Comparison of ENCODE assay signal across 38 mouse cellular contexts in the genomic region with DNA sequence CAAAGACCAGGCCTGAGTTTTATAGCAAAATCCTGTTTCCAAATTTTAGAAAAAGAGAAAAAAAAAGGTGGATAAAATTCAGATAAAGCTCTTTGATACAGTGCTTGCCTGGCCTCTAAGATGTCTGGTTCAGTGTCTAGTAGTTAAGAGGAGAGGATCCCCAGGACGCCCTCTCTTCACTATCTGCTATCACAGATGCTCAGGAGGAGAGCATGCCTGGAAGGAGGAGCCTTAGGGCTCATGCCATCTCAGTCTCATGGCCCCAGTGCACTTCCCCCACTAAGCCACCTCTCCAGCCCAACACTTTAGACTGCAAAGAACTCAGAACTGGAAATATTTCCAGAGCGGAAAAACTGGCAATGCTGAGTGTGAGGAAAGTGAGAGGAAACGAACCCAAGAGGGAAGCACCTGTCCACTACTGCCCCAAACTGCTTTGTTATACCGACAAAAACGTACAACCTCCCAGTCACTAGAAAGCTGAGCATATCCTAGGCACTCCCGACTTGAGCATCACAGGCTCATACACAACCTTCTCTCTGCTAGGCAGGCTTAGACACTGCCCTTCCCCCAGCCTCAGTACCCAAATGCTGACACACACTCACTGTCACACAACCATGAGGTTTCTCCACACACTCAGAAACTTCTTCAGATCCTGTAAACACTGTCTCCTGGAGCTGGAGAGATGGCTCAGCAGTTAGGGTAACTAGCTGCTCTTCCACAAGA. TPM values are rescaled to one million over a fixed set of nuclear protein-coding genes. Genes with fewer than 3 reads are reported as not detected.
DNase-seq lines count a peak whose midpoint lies in the region; ATAC-seq and TF ChIP-seq lines count a peak whose summit lies in the region.
"Had no signal": no experiment of that assay in that cellular context is flagged by ENCODE, and none has a peak within 500 bp of the region (broad histone marks: within the 10 kb centered on the region; RNA-seq: fewer than 3 reads in every experiment).

No protein-coding gene starts in this region.

- no peaks in the 10 kb centered on the region for H3K9me3 ChIP-seq in intestine, embryonic 16.5 days (ENCODE audit: control insufficient read depth, low read length)
- H3K9me3 ChIP-seq in intestine, postnatal 0 days (ENCODE audit: control insufficient read depth): no peaks in the 10 kb centered on the region
- no peaks in the 10 kb centered on the region for H3K9me3 ChIP-seq in liver, embryonic 13.5 days (replicated peaks)
- H3K9me3 ChIP-seq: embryonic facial prominence, embryonic 15.5 days; heart, embryonic 10.5 days; hindbrain, embryonic 12.5 days; intestine, embryonic 15.5 days had no signal

- H3K4me3 ChIP-seq in intestine, embryonic 16.5 days (ENCODE audit: low read length): no peak overlapping the region
- H3K4me3 ChIP-seq in intestine, postnatal 0 days (ENCODE audit: low read depth, low read length): no peak overlapping the region
- H3K4me3 ChIP-seq in liver, embryonic 13.5 days (replicated peaks): no peak overlapping the region
- H3K4me3 ChIP-seq: embryonic facial prominence, embryonic 15.5 days; heart, embryonic 10.5 days; hindbrain, embryonic 12.5 days; intestine, embryonic 15.5 days; layer of hippocampus, adult 2 months had no signal

- no peak overlapping the region for H3K4me2 ChIP-seq in intestine, embryonic 16.5 days (ENCODE audit: low read depth, low read length)
- H3K4me2 ChIP-seq in intestine, postnatal 0 days (replicated peaks; ENCODE audit: low read depth): no peak overlapping the region
- H3K4me2 ChIP-seq in liver, embryonic 13.5 days: peak overlapping the region; percentile 17
- H3K4me2 ChIP-seq: embryonic facial prominence, embryonic 15.5 days; hindbrain, embryonic 12.5 days; intestine, embryonic 15.5 days had no signal

- H3K36me3 ChIP-seq in intestine, embryonic 16.5 days (ENCODE audit: control insufficient read depth, insufficient read depth, low read length): 0 out of 2 replicates have a peak, but pooled peaks cover 8% of the 10 kb centered on the region
- H3K36me3 ChIP-seq in intestine, postnatal 0 days (ENCODE audit: control insufficient read depth, insufficient read depth): peaks cover 66% of the 10 kb centered on the region
- H3K36me3 ChIP-seq in liver, embryonic 13.5 days: peaks cover 98% of the 10 kb centered on the region

- no peak overlapping the region for H3K9ac ChIP-seq in intestine, embryonic 16.5 days (ENCODE audit: low read depth, low read length)
- H3K9ac ChIP-seq in intestine, postnatal 0 days (ENCODE audit: low read depth, low read length): no peak overlapping the region
- peak overlapping the region; percentile 50; the same call in 1 of the 2 replicates for H3K9ac ChIP-seq in liver, embryonic 13.5 days
- H3K9ac ChIP-seq: embryonic facial prominence, embryonic 15.5 days; hindbrain, embryonic 12.5 days; intestine, embryonic 15.5 days had no signal

- WGBS in intestine, embryonic 16.5 days: 90% methylated on average over 6 of the region's 6 CpGs
- 91% methylated on average over 6 of the region's 6 CpGs for WGBS in intestine, postnatal 0 days
- 58% methylated on average over 6 of the region's 6 CpGs for WGBS in liver, embryonic 13.5 days (ENCODE audit: insufficient replicate concordance)

- intact Hi-C loops in left cerebral cortex, postnatal 10 days (cut with DNase I): loop anchor here (5.0 kb wide), 1 partner anchor 137 kb away; no protein-coding TSS in a partner anchor

- no peak overlapping the region for H3K27ac ChIP-seq in intestine, embryonic 16.5 days (ENCODE audit: low read length)
- H3K27ac ChIP-seq in intestine, postnatal 0 days (ENCODE audit: low read depth, low read length): no peak overlapping the region
- H3K27ac ChIP-seq in liver, embryonic 13.5 days: peak overlapping the region; percentile 92
- H3K27ac ChIP-seq: embryonic facial prominence, embryonic 15.5 days; heart, embryonic 10.5 days; hindbrain, embryonic 12.5 days; hindbrain, postnatal 0 days; intestine, embryonic 15.5 days; layer of hippocampus, adult 2 months had no signal

- H3K27me3 ChIP-seq in intestine, embryonic 16.5 days (replicated peaks; ENCODE audit: control insufficient read depth, insufficient read depth, low read length): no peaks in the 10 kb centered on the region
- no peaks in the 10 kb centered on the region for H3K27me3 ChIP-seq in intestine, postnatal 0 days (replicated peaks; ENCODE audit: control insufficient read depth, insufficient read depth, low read length)
- no peaks in the 10 kb centered on the region for H3K27me3 ChIP-seq in liver, embryonic 13.5 days
- H3K27me3 ChIP-seq: CH12.LX; embryonic facial prominence, embryonic 15.5 days; hindbrain, embryonic 12.5 days; intestine, embryonic 15.5 days; Patski had no signal

- ATAC-seq in intestine, embryonic 16.5 days: peak; percentile 40; the same call in 1 of the 2 replicates
- no peak for ATAC-seq in intestine, postnatal 0 days
- peak; percentile 96 for ATAC-seq in erythroblast, adult 5-6 weeks (replicated peaks; ENCODE audit: low FRiP score, poor library complexity, severe bottlenecking)
- peak; percentile 99 for ATAC-seq in liver, embryonic 13.5 days (ENCODE audit: low read depth)
- peak; percentile 88 for ATAC-seq in megakaryocyte progenitor cell, adult 5-6 weeks (replicated peaks; ENCODE audit: poor library complexity)
- ATAC-seq: forebrain, embryonic 14.5 days; hindbrain, postnatal 0 days; intestine, embryonic 15.5 days; midbrain, embryonic 16.5 days; Patski had no signal

- no peak for TF ChIP-seq CTCF in intestine, postnatal 0 days (IDR thresholded peaks at IDR 0.05; ENCODE audit: low read depth)

- no peaks in the 10 kb centered on the region for H3K4me1 ChIP-seq in intestine, embryonic 16.5 days (ENCODE audit: control insufficient read depth, insufficient read depth, low read length)
- no peaks in the 10 kb centered on the region for H3K4me1 ChIP-seq in intestine, postnatal 0 days (replicated peaks; ENCODE audit: control insufficient read depth, insufficient read depth, low read length)
- peaks cover 40% of the 10 kb centered on the region for H3K4me1 ChIP-seq in liver, embryonic 13.5 days (replicated peaks)
- H3K4me1 ChIP-seq: embryonic facial prominence, embryonic 15.5 days; heart, embryonic 10.5 days; hindbrain, embryonic 12.5 days; intestine, embryonic 15.5 days had no signal

- peak; percentile 62 for DNase-seq in liver, embryonic 13.5 days
- no peak for DNase-seq in left cerebral cortex, postnatal 10 days (ENCODE audit: extremely low spot score in 1 of 2, low spot score in 2 of 2)
- no peak for DNase-seq in left cerebral cortex, adult 9 months (ENCODE audit: low spot score in 2 of 2)
- no peak for DNase-seq in layer of hippocampus, adult 11-12 months (ENCODE audit: low spot score)
- DNase-seq: adrenal gland, postnatal 10 days; cerebellum, adult 11-12 months; cerebellum, adult 9-11 months; gastrocnemius, postnatal 25 days; heart, adult 11 months; heart, postnatal 36 days; lung, postnatal 4 days; thymus, adult 18-20 months; thymus, postnatal 25 days had no signal

RNA-seq across cellular contexts. Expression of a gene that starts 19.5 kb away (rescaled TPM):
- 0.11 and 0.18 TPM in 2 replicates for polyA plus RNA-seq in intestine, embryonic 16.5 days (2015; fragmentation: Nextera tagmentation; extraction: Ambion mirVana)
- 0.09 and 0.35 TPM in 2 replicates for polyA plus RNA-seq in intestine, postnatal 0 days (2015; fragmentation: Nextera tagmentation; extraction: Ambion mirVana)
- not detected in 2 replicates for total RNA-seq in erythroblast, adult 5-6 weeks (2015; ENCODE audit: low replicate concordance)
- total RNA-seq in erythroblast, adult 5-6 weeks (2017; ENCODE audit: low replicate concordance): 1.6 TPM in 1 of 2 replicates, not detected in the other
- not detected in 2 replicates for polyA plus RNA-seq in liver, embryonic 13.5 days (2015; fragmentation: Nextera tagmentation; extraction: Ambion mirVana)
- total RNA-seq in megakaryocyte progenitor cell, adult 5-6 weeks (2015): not detected in 2 replicates
- total RNA-seq in megakaryocyte progenitor cell, adult 5-6 weeks (2017): not detected in 2 replicates
- total RNA-seq in left cerebral cortex, postnatal 10 days (2021): not detected
- total RNA-seq: CH12.LX; ES-E14; gastrocnemius, adult 18-20 months; gastrocnemius, postnatal 25 days; heart, postnatal 36 days; layer of hippocampus, adult 2 months; layer of hippocampus, postnatal 25 days; left cerebral cortex, adult 8-10 months; liver, adult 2 months had no signal
- polyA plus RNA-seq: C2C12; cortical plate, adult 2 months; embryonic facial prominence, embryonic 15.5 days; forebrain, embryonic 14.5 days; frontal cortex, adult 2 months; hindbrain, embryonic 12.5 days; intestine, embryonic 15.5 days; kidney, embryonic 14.5 days; limb, embryonic 11.5 days; liver, adult 2 months; neural tube, embryonic 11.5 days had no signal

RNA-seq across cellular contexts. Expression of a gene that starts 21.0 kb away (rescaled TPM):
- 30.0 and 33.0 TPM in 2 replicates for polyA plus RNA-seq in intestine, embryonic 16.5 days (2015; fragmentation: Nextera tagmentation; extraction: Ambion mirVana)
- 16.0 and 17.1 TPM in 2 replicates for polyA plus RNA-seq in intestine, postnatal 0 days (2015; fragmentation: Nextera tagmentation; extraction: Ambion mirVana)
- 25.4 and 28.0 TPM in 2 replicates for total RNA-seq in erythroblast, adult 5-6 weeks (2015; ENCODE audit: low replicate concordance)
- 27.8 and 34.2 TPM in 2 replicates for total RNA-seq in erythroblast, adult 5-6 weeks (2017; ENCODE audit: low replicate concordance)
- polyA plus RNA-seq in liver, embryonic 13.5 days (2015; fragmentation: Nextera tagmentation; extraction: Ambion mirVana): 52.6 and 60.6 TPM in 2 replicates
- total RNA-seq in megakaryocyte progenitor cell, adult 5-6 weeks (2015): 66.8 and 71.3 TPM in 2 replicates
- total RNA-seq in megakaryocyte progenitor cell, adult 5-6 weeks (2017): 113 and 115 TPM in 2 replicates
- 10 to 100 TPM; 31.8 to 33.6 TPM for total RNA-seq in left cerebral cortex, postnatal 10 days (2021)

RNA-seq across cellular contexts. Expression of a gene that starts 23.2 kb away (rescaled TPM):
- 27.6 and 27.7 TPM in 2 replicates for polyA plus RNA-seq in intestine, embryonic 16.5 days (2015; fragmentation: Nextera tagmentation; extraction: Ambion mirVana)
- 16.0 and 20.0 TPM in 2 replicates for polyA plus RNA-seq in intestine, postnatal 0 days (2015; fragmentation: Nextera tagmentation; extraction: Ambion mirVana)
- total RNA-seq in erythroblast, adult 5-6 weeks (2015; ENCODE audit: low replicate concordance): 9.2 and 11.5 TPM in 2 replicates
- 8.8 and 15.0 TPM in 2 replicates for total RNA-seq in erythroblast, adult 5-6 weeks (2017; ENCODE audit: low replicate concordance)
- 14.5 and 17.7 TPM in 2 replicates for polyA plus RNA-seq in liver, embryonic 13.5 days (2015; fragmentation: Nextera tagmentation; extraction: Ambion mirVana)
- total RNA-seq in megakaryocyte progenitor cell, adult 5-6 weeks (2015): 30.3 and 31.9 TPM in 2 replicates
- 23.0 and 24.7 TPM in 2 replicates for total RNA-seq in megakaryocyte progenitor cell, adult 5-6 weeks (2017)
- 10 to 100 TPM; 12.3 to 13.1 TPM for total RNA-seq in left cerebral cortex, postnatal 10 days (2021)

RNA-seq across cellular contexts. Expression of a gene that starts 31.3 kb away (rescaled TPM):
- 16.4 and 18.0 TPM in 2 replicates for polyA plus RNA-seq in intestine, embryonic 16.5 days (2015; fragmentation: Nextera tagmentation; extraction: Ambion mirVana)
- polyA plus RNA-seq in intestine, postnatal 0 days (2015; fragmentation: Nextera tagmentation; extraction: Ambion mirVana): 12.4 and 14.2 TPM in 2 replicates
- 1.5 TPM in 1 of 2 replicates, not detected in the other for total RNA-seq in erythroblast, adult 5-6 weeks (2015; ENCODE audit: low replicate concordance)
- total RNA-seq in erythroblast, adult 5-6 weeks (2017; ENCODE audit: low replicate concordance): 1.4 TPM in 1 of 2 replicates, not detected in the other
- polyA plus RNA-seq in liver, embryonic 13.5 days (2015; fragmentation: Nextera tagmentation; extraction: Ambion mirVana): 32.5 and 37.9 TPM in 2 replicates
- total RNA-seq in megakaryocyte progenitor cell, adult 5-6 weeks (2015): 1.1 and 1.2 TPM in 2 replicates
- 0.33 TPM in 1 of 2 replicates, not detected in the other for total RNA-seq in megakaryocyte progenitor cell, adult 5-6 weeks (2017)
- total RNA-seq in left cerebral cortex, postnatal 10 days (2021): 10 to 100 TPM; 16.6 to 19.0 TPM

RNA-seq across cellular contexts. Expression of a gene that starts 42.8 kb away (rescaled TPM):
- polyA plus RNA-seq in intestine, embryonic 16.5 days (2015; fragmentation: Nextera tagmentation; extraction: Ambion mirVana): 159 and 162 TPM in 2 replicates
- polyA plus RNA-seq in intestine, postnatal 0 days (2015; fragmentation: Nextera tagmentation; extraction: Ambion mirVana): 122 and 132 TPM in 2 replicates
- total RNA-seq in erythroblast, adult 5-6 weeks (2015; ENCODE audit: low replicate concordance): 37.1 and 51.6 TPM in 2 replicates
- 44.0 and 47.3 TPM in 2 replicates for total RNA-seq in erythroblast, adult 5-6 weeks (2017; ENCODE audit: low replicate concordance)
- 76.9 and 82.6 TPM in 2 replicates for polyA plus RNA-seq in liver, embryonic 13.5 days (2015; fragmentation: Nextera tagmentation; extraction: Ambion mirVana)
- 65.5 and 87.8 TPM in 2 replicates for total RNA-seq in megakaryocyte progenitor cell, adult 5-6 weeks (2015)
- total RNA-seq in megakaryocyte progenitor cell, adult 5-6 weeks (2017): 51.4 and 53.7 TPM in 2 replicates
- 10 to 100 TPM; 66.0 to 68.3 TPM for total RNA-seq in left cerebral cortex, postnatal 10 days (2021)
